Mouse (Mus musculus) heart, adult 2 months (tissue): ENCODE measurements around the gene Vsig8. TPM values are rescaled to one million over a fixed set of nuclear protein-coding genes. Genes with fewer than 3 reads are reported as not detected.
A peak's percentile ranks its signal among the peaks of the same experiment; 100 is the strongest.

ENCODE experiments used
- DNase-seq, 2 experiments: peaks; one replicate each; pipeline ENCODE4 v3.0.0; 2021
- H3K27ac ChIP-seq: fragments of 200-600 bp; 2 replicates; pipeline ENCODE4 v1.8.1; 2022
- H3K27me3 ChIP-seq: fragments of 200-500 bp; 2 replicates; pipeline ENCODE4 v1.6.1; 2012; ENCODE audit warnings: mild to moderate bottlenecking, low read length, inconsistent platforms, mixed read lengths; ENCODE audit not compliant: control insufficient read depth, insufficient read depth
- H3K36me3 ChIP-seq: fragments of 200-500 bp; 2 replicates; pipeline ENCODE4 v1.6.1; 2012; ENCODE audit warnings: low read length, inconsistent platforms; ENCODE audit not compliant: control insufficient read depth, insufficient read depth
- H3K4me1 ChIP-seq: fragments of 200-500 bp; 2 replicates; pipeline ENCODE4 v1.6.1; 2011; ENCODE audit warnings: low read length; ENCODE audit not compliant: control insufficient read depth, insufficient read depth
- H3K4me3 ChIP-seq: fragments of 200-600 bp; 2 replicates; pipeline ENCODE4 v1.8.1; 2022
- H3K79me2 ChIP-seq: fragments of 200-500 bp; replicated peaks from 2 replicates; pipeline ENCODE4 v1.6.1; 2012; ENCODE audit warnings: mild to moderate bottlenecking, inconsistent platforms, low read length, moderate library complexity, mixed read lengths; ENCODE audit not compliant: control insufficient read depth, insufficient read depth
- H3K9ac ChIP-seq: fragments of 200-500 bp; 2 replicates; pipeline ENCODE4 v1.6.1; 2012; ENCODE audit warnings: low read depth, mild to moderate bottlenecking, control low read depth, inconsistent platforms, low read length, mixed read lengths
- CTCF ChIP-seq: fragments of 200-600 bp; IDR thresholded peaks from 2 replicates; pipeline ENCODE4 v1.8.1; 2022; ENCODE audit warnings: antibody characterized with exemption, mild to moderate bottlenecking, moderate library complexity
- EP300 ChIP-seq: fragments of 200-500 bp; IDR thresholded peaks from 2 replicates; pipeline ENCODE4 v1.6.1; 2011; ENCODE audit warnings: low read depth, low read length, control low read depth; ENCODE audit not compliant: insufficient read depth
- POLR2A ChIP-seq: fragments of 200-500 bp; IDR thresholded peaks from 2 replicates; pipeline ENCODE4 v1.6.1; 2011; ENCODE audit warnings: mild to moderate bottlenecking, low read depth, low read length, control low read depth; ENCODE audit not compliant: insufficient read depth
- WGBS: fragments of 180-500 bp; shearing (Covaris S2); methylation state at CpG from one replicate; pipeline ENCODE4 v1.1.7; 2018; 5-methylcytosine and 5-hydroxymethylcytosine counted together
- intact Hi-C: fragments of 180-260 bp; cut with DNase I; formaldehyde crosslinking; loops from one replicate; pipeline ENCODE4 v1.15.1; 2025
- polyA plus RNA-seq: library from polyadenylated mRNA; depleted of rRNA; stranded (reverse); fragments of >200 nt; gene quantifications from 2 replicates; pipeline ENCODE4 v1.2.3, GENCODE M21; 2012
- total RNA-seq, 2 experiments: library from RNA; stranded (reverse); gene quantifications; 2 replicates each; pipeline ENCODE4 v1.2.3; 2021

Vsig8 gene
- total and polyA plus RNA-seq, 3 experiments: not detected

- intact Hi-C loops: loop anchor here (10.0 kb wide), 1 partner anchor 293 kb away; no protein-coding TSS in a partner anchor
- H3K4me3 ChIP-seq: no peak overlapping the region
- peaks cover 32% of the 10 kb centered on the region for H3K4me1 ChIP-seq
- no peak for DNase-seq
- H3K9ac ChIP-seq: no peak overlapping the region
- no peak overlapping the region for H3K27ac ChIP-seq
- no peaks in the 10 kb centered on the region for H3K79me2 ChIP-seq
- H3K36me3 ChIP-seq: peaks cover 10% of the 10 kb centered on the region; the same call in 1 of the 2 replicates
- TF ChIP-seq EP300 (no peak), POLR2A (no peak), CTCF (peak; percentile 71)
- WGBS: 80% methylated on average over 4 of the region's 4 CpGs
- no peaks in the 10 kb centered on the region; the same call in 1 of the 2 replicates for H3K27me3 ChIP-seq
These were observed 37.7 kb upstream of the Vsig8 start for GRCm38 (mm10) chr1:172518013-172518412.

DNA sequence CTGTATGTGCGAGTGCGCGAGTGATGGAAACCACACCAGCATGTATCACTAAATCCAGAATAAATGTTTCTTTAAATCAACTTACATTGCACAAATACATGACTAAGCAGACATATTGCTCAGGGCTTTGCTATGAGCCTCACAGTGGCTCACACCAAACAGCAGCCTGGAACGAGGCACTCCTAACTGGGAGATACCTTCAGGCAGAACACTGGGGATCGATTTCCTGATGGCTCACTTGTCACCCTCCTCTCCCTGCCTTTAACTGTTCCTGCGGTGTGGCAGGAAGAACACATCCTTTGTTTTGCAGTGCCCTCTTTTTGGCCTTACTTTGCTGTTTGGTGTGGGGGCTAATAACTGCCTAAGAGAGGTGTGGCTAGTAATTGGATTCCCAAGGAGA lies 36.1 kb upstream of the Vsig8 start:
- DNase-seq: no peak
- Histone ChIP-seq H3K27me3 (no peaks in the 10 kb centered on the region; the same call in 1 of the 2 replicates), H3K79me2 (no peaks in the 10 kb centered on the region), H3K27ac (no peak overlapping the region; the same call in 1 of the 2 replicates), H3K4me3 (no peak overlapping the region), H3K9ac (no peak overlapping the region), H3K36me3 (peaks cover 4% of the 10 kb centered on the region; the same call in 1 of the 2 replicates), H3K4me1 (peaks cover 27% of the 10 kb centered on the region)
- 60% methylated on average over 6 of the region's 6 CpGs for WGBS
- TF ChIP-seq POLR2A: no peak
- TF ChIP-seq EP300: no peak
- TF ChIP-seq CTCF: no peak
- intact Hi-C loops: loop anchor here (10.0 kb wide), 1 partner anchor 295 kb away; no protein-coding TSS in a partner anchor

DNA sequence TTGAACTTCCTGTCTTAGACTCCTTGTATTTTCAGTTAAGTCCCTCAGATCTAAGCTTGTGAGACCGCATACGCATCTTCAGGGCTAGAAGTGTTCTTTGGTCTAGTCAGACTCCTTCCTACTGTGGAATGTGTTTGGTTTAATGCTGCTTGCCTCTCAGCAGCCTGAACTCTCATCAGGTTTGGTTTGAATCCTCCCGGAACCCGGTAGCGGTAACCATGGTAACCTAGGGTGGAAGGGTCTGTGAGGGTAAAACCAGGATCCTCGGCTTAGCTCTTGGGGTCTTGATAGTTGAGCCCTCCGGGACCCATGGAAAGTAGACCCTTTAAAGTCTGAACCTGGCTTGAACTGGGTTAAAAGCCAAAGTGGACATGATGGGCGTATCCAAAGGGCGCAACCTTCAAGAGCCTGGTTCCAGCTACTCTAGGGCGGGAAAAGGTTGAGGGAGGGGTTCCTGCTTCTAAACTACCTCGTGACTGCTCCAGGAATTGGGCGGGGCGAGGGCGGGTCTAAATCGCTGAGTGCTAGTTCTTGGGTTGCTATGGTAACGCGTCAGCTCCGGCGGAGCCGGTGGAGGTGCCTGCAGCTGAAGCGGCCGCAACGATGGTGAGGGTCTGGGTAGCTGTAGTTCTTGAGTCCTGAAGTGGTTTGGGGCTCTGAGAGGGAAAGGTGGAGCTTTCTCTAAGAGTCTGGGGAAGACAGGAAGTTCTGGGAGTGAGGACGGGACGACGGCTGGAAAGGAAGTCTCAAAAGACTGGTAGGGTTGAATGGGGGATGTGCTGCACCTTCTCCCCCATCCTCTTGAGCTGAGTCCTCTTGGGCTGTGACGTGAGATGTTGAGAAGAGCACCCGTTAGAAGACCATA lies 34.9 kb upstream of the Vsig8 start, which contains the start of gene Cfap45:
Gene Cfap45 (plus strand): TSS at position 226 of the 865 bp plus-strand sequence.
- Histone ChIP-seq H3K79me2 (no peaks in the 10 kb centered on the region), H3K27ac (peak within 1 kb of the TSS; percentile 81), H3K4me1 (peaks cover 19% of the 10 kb centered on the region), H3K36me3 (peaks cover 2% of the 10 kb centered on the region; the same call in 1 of the 2 replicates), H3K9ac (peak within 1 kb of the TSS; percentile 53), H3K27me3 (no peaks in the 10 kb centered on the region; the same call in 1 of the 2 replicates), H3K4me3 (peak within 1 kb of the TSS; percentile 46)
- WGBS: 9% methylated on average over 28 of the region's 28 CpGs
- TF ChIP-seq CTCF: no peak
- peak; percentile 63 for TF ChIP-seq POLR2A
- TF ChIP-seq EP300: peak; percentile 48; the same call in 1 of the 2 replicates
- intact Hi-C loops: no loop called here
- DNase-seq: peak; percentile 79 to 88

- no peak overlapping the region for H3K9ac ChIP-seq
- intact Hi-C loops: no loop called here
- WGBS: 52% methylated on average over 7 of the region's 7 CpGs
These were observed 33.2 kb upstream of the Vsig8 start for GRCm38 (mm10) chr1:172522524-172522923.

DNA sequence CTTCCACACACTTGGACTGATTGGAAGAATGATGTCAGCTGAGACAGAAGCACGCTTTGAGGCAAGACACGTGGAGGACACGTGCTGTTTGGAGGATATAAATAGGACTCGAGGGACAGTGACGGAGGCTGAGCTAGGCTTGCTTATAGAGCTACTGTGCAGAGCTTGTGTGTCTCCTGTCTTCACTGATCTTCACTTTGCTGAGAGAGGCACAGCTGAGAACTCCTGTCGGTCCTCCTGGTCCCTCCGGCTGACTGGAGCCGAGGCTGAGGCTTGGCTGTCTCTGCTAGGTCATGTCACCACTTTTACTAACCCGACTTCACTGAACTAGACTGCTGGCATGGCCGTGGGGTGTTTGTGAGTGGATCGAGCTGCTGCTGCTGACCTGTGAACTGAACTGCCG lies 32.0 kb upstream of the Vsig8 start:
- Histone ChIP-seq H3K27ac (peak overlapping the region; percentile 21; the same call in 1 of the 2 replicates), H3K4me3 (no peak overlapping the region), H3K36me3 (peaks cover 2% of the 10 kb centered on the region; the same call in 1 of the 2 replicates), H3K9ac (no peak overlapping the region), H3K79me2 (no peaks in the 10 kb centered on the region), H3K27me3 (no peaks in the 10 kb centered on the region; the same call in 1 of the 2 replicates), H3K4me1 (peaks cover 27% of the 10 kb centered on the region)
- peak in 1 of 2 experiments; percentile 66 for DNase-seq
- 0 out of 2 replicates have a peak, but pooled peaks have one; percentile 30 for TF ChIP-seq EP300
- TF ChIP-seq POLR2A: no peak
- no peak for TF ChIP-seq CTCF
- 30% methylated on average over 12 of the region's 12 CpGs for WGBS
- intact Hi-C loops: no loop called here

More at GRCm38 (mm10) chr1:172522524-172522923, 33.2 kb upstream of the Vsig8 start:
- no peaks in the 10 kb centered on the region; the same call in 1 of the 2 replicates for H3K27me3 ChIP-seq
- H3K4me3 ChIP-seq: no peak overlapping the region
- H3K79me2 ChIP-seq: no peaks in the 10 kb centered on the region
- peak; percentile 38; the same call in 1 of the 2 replicates for TF ChIP-seq EP300
- TF ChIP-seq CTCF: no peak
- DNase-seq: no peak
- H3K4me1 ChIP-seq: peaks cover 27% of the 10 kb centered on the region
- H3K36me3 ChIP-seq: peaks cover 2% of the 10 kb centered on the region; the same call in 1 of the 2 replicates
- peak overlapping the region; percentile 17 for H3K27ac ChIP-seq
